Mouse (Mus musculus) embryonic fibroblast, embryonic 13.5 days (primary cell): ENCODE data around the gene Ankdd1a. TPM values are rescaled to one million over a fixed set of nuclear protein-coding genes. Genes with fewer than 3 reads are reported as not detected.

Source experiments
- H3K27ac ChIP-seq: 2 replicates; pipeline ENCODE4 v1.5.1; 2012; ENCODE audit warnings: low read length, control low read depth, inconsistent platforms; ENCODE audit not compliant: insufficient read depth
- H3K4me1 ChIP-seq: 2 replicates; pipeline ENCODE4 v1.6.1; 2011; ENCODE audit warnings: low read length; ENCODE audit not compliant: control insufficient read depth, insufficient read depth
- H3K4me3 ChIP-seq: 2 replicates; pipeline ENCODE4 v1.5.1; 2011; ENCODE audit warnings: mild to moderate bottlenecking, control low read depth, low read length; ENCODE audit not compliant: insufficient read depth
- CTCF ChIP-seq: IDR thresholded peaks from 2 replicates; pipeline ENCODE4 v1.5.1; 2011; ENCODE audit warnings: mild to moderate bottlenecking, control low read depth, low read length, moderate library complexity, borderline replicate concordance; ENCODE audit not compliant: insufficient read depth
- POLR2A ChIP-seq: IDR thresholded peaks from 2 replicates; pipeline ENCODE4 v1.6.1; 2011; ENCODE audit warnings: low read depth, mild to moderate bottlenecking, control low read depth, low read length, moderate library complexity
- polyA plus RNA-seq: library from polyadenylated mRNA; stranded (reverse); fragments of >200 nt; gene quantifications from 2 replicates; pipeline ENCODE4 v1.2.4, GENCODE M21; 2011; ENCODE audit warnings: low read depth; ENCODE audit not compliant: missing spikeins, insufficient read length

Ankdd1a gene
- polyA plus RNA-seq, 1 experiment: not detected

- TF ChIP-seq CTCF (no peak), POLR2A (no peak)
Measured at GRCm38 (mm10) chr9:65514431-65514830, 5.6 kb downstream of the Ankdd1a start.

GRCm38 (mm10) chr9:65512520-65512919, 7.5 kb downstream of the Ankdd1a start:
- TF ChIP-seq POLR2A: no peak
- Histone ChIP-seq H3K4me3 (no peak overlapping the region), H3K4me1 (no peaks in the 10 kb centered on the region), H3K27ac (no peak overlapping the region)

More at GRCm38 (mm10) chr9:65514431-65514830, 5.6 kb downstream of the Ankdd1a start:
- Histone ChIP-seq H3K4me3 (no peak overlapping the region), H3K4me1 (no peaks in the 10 kb centered on the region), H3K27ac (no peak overlapping the region)

DNA sequence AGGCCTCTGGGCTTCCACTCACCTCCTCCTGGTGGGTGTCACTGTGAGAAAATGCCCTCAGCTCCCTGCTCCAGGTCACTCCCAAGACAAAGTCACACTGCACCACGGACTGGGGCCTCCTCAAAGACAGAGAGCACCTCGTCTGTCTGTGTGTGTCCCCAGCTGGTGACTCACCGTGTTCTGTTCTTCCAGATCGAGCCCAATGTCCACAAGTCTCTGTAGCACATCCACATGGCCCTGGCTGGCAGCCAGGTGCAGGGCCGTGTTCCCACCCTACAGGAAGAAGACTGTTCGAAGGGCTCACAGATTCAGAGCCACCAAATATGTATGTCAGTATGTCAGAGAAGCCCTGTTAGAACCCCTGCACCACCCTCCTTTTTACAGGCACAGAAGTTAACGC, 11.5 kb downstream of the Ankdd1a start:
- TF ChIP-seq POLR2A (no peak), CTCF (no peak)
- H3K27ac ChIP-seq: no peak overlapping the region
- H3K4me3 ChIP-seq: no peak overlapping the region
- H3K4me1 ChIP-seq: no peaks in the 10 kb centered on the region

- no peak overlapping the region for H3K4me3 ChIP-seq
- H3K4me1 ChIP-seq: no peaks in the 10 kb centered on the region; the same call in 1 of the 2 replicates
- TF ChIP-seq POLR2A (no peak), CTCF (no peak)
- no peak overlapping the region for H3K27ac ChIP-seq
Measured at GRCm38 (mm10) chr9:65502721-65503505, 17.1 kb downstream of the Ankdd1a start.

- Histone ChIP-seq H3K4me3 (no peak overlapping the region), H3K27ac (no peak overlapping the region), H3K4me1 (no peaks in the 10 kb centered on the region; the same call in 1 of the 2 replicates)
- TF ChIP-seq POLR2A (no peak), CTCF (peak; percentile 51; the same call in 1 of the 2 replicates)
Measured at GRCm38 (mm10) chr9:65502146-65502545, 17.8 kb downstream of the Ankdd1a start.

GRCm38 (mm10) chr9:65492851-65493250, 27.1 kb downstream of the Ankdd1a start:
- no peak overlapping the region for H3K4me3 ChIP-seq
- no peak overlapping the region for H3K27ac ChIP-seq
- no peak for TF ChIP-seq POLR2A
- TF ChIP-seq CTCF: no peak
- H3K4me1 ChIP-seq: no peaks in the 10 kb centered on the region

GRCm38 (mm10) chr9:65492351-65492750, 27.6 kb downstream of the Ankdd1a start:
- TF ChIP-seq CTCF (no peak), POLR2A (no peak)
- Histone ChIP-seq H3K4me3 (no peak overlapping the region), H3K4me1 (no peaks in the 10 kb centered on the region), H3K27ac (no peak overlapping the region)

DNA sequence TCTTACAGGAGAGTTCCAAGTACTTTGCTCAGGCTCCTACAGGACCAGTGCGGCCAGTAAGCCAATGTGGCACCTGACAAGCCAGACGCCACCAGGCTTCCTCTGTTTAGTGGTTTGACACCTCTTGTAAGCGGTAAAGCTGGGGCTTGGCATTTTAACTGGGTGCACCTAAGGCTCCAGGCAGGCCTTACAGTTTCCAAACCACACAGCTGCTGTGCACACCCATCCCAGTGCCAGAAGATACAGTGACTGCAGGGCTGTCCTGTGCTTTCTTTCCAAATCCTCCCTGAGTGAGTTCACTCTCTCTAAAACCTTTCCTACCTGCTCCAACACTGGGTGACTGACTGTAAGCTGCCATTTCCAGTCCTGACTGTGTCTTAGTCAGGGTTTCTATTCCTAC, 28.5 kb downstream of the Ankdd1a start:
- H3K4me1 ChIP-seq: no peaks in the 10 kb centered on the region
- no peak overlapping the region for H3K27ac ChIP-seq
- no peak overlapping the region for H3K4me3 ChIP-seq
- TF ChIP-seq CTCF (no peak), POLR2A (no peak)

DNA sequence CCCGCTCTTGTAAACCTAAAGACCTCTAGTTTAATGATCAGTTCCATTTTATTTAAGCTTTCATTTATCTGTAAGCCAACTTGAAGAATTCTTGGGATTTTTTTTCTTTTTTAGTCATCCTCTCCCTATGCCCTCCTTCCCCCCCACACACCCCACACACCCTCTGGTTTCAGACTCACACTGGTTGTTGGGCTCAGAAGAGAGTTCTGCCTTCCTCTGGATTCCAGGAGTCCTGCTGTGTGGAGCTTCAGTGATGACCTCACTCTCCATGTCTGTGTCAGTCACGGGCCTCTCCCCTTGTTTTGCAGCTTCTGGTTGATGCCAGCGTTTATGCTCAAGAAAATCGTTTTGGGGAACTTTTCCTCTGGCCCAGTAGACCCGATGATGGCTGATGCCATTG, 39.9 kb downstream of the Ankdd1a start:
- Histone ChIP-seq H3K4me3 (no peak overlapping the region), H3K4me1 (no peaks in the 10 kb centered on the region), H3K27ac (no peak overlapping the region)
- TF ChIP-seq CTCF (no peak), POLR2A (no peak)

GRCm38 (mm10) chr9:65479158-65479557, 40.8 kb downstream of the Ankdd1a start:
- no peaks in the 10 kb centered on the region for H3K4me1 ChIP-seq
- TF ChIP-seq POLR2A: no peak
- no peak for TF ChIP-seq CTCF
- no peak overlapping the region for H3K27ac ChIP-seq

More at GRCm38 (mm10) chr9:65479158-65479557, 40.8 kb downstream of the Ankdd1a start:
- no peak overlapping the region for H3K4me3 ChIP-seq
